30 mouse cellular contexts compared by ENCODE assay signal in genomic region chr7:110722183-110722582, GRCm38 (mm10). TPM values are rescaled to one million over a fixed set of nuclear protein-coding genes. Genes with fewer than 3 reads are reported as not detected.
DNase-seq lines count a peak whose midpoint lies in the region; ATAC-seq and TF ChIP-seq lines count a peak whose summit lies in the region.
"Had no signal": no experiment of that assay in that cellular context is flagged by ENCODE, and none has a peak within 500 bp of the region (broad histone marks: within the 10 kb centered on the region; RNA-seq: fewer than 3 reads in every experiment).

No protein-coding gene starts in this region.

- H3K4me1 ChIP-seq in cerebellum, adult 2 months (ENCODE audit: control insufficient read depth, insufficient read depth, low read length) = peaks cover 10% of the 10 kb centered on the region
- H3K4me1 ChIP-seq: embryonic facial prominence, embryonic 12.5 days; forebrain, embryonic 15.5 days; intestine, embryonic 15.5 days; liver, embryonic 15.5 days; megakaryocyte, embryonic 14.5 days had no signal

- no peak overlapping the region for H3K4me3 ChIP-seq in cerebellum, adult 2 months (replicated peaks; ENCODE audit: insufficient read depth, low read depth, low read length)
- H3K4me3 ChIP-seq: embryonic facial prominence, embryonic 12.5 days; forebrain, embryonic 15.5 days; heart, embryonic 10.5 days; heart, embryonic 15.5 days; intestine, embryonic 15.5 days; liver, embryonic 15.5 days; megakaryocyte, embryonic 14.5 days had no signal

- TF ChIP-seq POLR2A in cerebellum, adult 2 months (IDR thresholded peaks at IDR 0.05; ENCODE audit: borderline replicate concordance, insufficient read depth, low read length) = no peak

- WGBS in cerebellum, adult 2 months = 10% methylated on average over 4 of the region's 4 CpGs

- intact Hi-C loops in left cerebral cortex, postnatal 4 days (cut with DNase I) = no loop called here

- H3K27me3 ChIP-seq in cerebellum, adult 2 months (ENCODE audit: control insufficient read depth, insufficient read depth, low read length) = no peaks in the 10 kb centered on the region
- H3K27me3 ChIP-seq: embryonic facial prominence, embryonic 12.5 days; forebrain, embryonic 15.5 days; heart, embryonic 15.5 days; intestine, embryonic 15.5 days; Patski had no signal

- no peak for TF ChIP-seq CTCF in cerebellum, adult 2 months (IDR thresholded peaks at IDR 0.05; ENCODE audit: borderline replicate concordance, insufficient read depth, low read depth, low read length)

- no peak overlapping the region for H3K27ac ChIP-seq in cerebellum, adult 2 months (ENCODE audit: insufficient read depth, low read length)
- H3K27ac ChIP-seq: embryonic facial prominence, embryonic 12.5 days; forebrain, embryonic 15.5 days; heart, embryonic 10.5 days; heart, embryonic 15.5 days; intestine, embryonic 15.5 days; kidney, postnatal 0 days; liver, embryonic 15.5 days had no signal

- DNase-seq in left cerebral cortex, postnatal 4 days = peak; percentile 52
- DNase-seq in left cerebral cortex, adult 18-20 months (ENCODE audit: low spot score in 2 of 2) = no peak
- peak; percentile 61 to 81 for DNase-seq in cerebellum, adult 2 months
- peak; percentile 74 to 82 for DNase-seq in cerebellum, postnatal 14 days
- no peak for DNase-seq in c-Kit-positive CD71-positive TER-119-positive erythroid progenitor cells, embryonic 14.5 days (ENCODE audit: low spot score)
- no peak for DNase-seq in embryo, embryonic 10.5 days (ENCODE audit: low spot score)
- DNase-seq: adrenal gland, postnatal 14 days; embryo, embryonic 11 days; gastrocnemius, postnatal 25 days; heart, adult 11 months; kidney, adult 8-10 months; kidney, postnatal 4 days; layer of hippocampus, postnatal 36 days; lung, embryonic 14.5 days; lung, postnatal 36 days; midbrain, embryonic 14.5 days; right cerebral cortex, postnatal 25 days; thymus, adult 18-20 months; thymus, postnatal 25 days had no signal

- no peak for ATAC-seq in monocyte, adult 5-6 weeks (replicated peaks; ENCODE audit: insufficient number of reproducible peaks, low FRiP score, low TSS enrichment, poor library complexity, severe bottlenecking)
- ATAC-seq: forebrain, embryonic 15.5 days; hindbrain, embryonic 16.5 days; intestine, embryonic 15.5 days; Patski had no signal

RNA-seq across cellular contexts. Expression of gene Ampd3, which starts 45.8 kb away (rescaled TPM):
- 10 to 100 TPM; 18.5 to 19.5 TPM for total RNA-seq in left cerebral cortex, postnatal 4 days (2021)
- total RNA-seq in left cerebral cortex, adult 18-20 months (2021) = 10 to 100 TPM; 21.3 to 23.5 TPM
- 19.0 and 21.1 TPM in 2 replicates for polyA plus RNA-seq in cerebellum, adult 2 months (2012; rRNA removed)
- 13.4 to 25.6 TPM (median 13.7 TPM) in 3 replicates for total RNA-seq in monocyte, adult 5-6 weeks (2017)

Comparison
In these comparisons a context has a peak if more than half of its experiments do, and no peak if none do; other contexts are left out.
1. DNase-seq: peak in left cerebral cortex, postnatal 4 days (single experiment), cerebellum, adult 2 months (2 of 2) and cerebellum, postnatal 14 days (2 of 2); none in left cerebral cortex, adult 18-20 months (0 of 2), c-Kit-positive CD71-positive TER-119-positive erythroid progenitor cells, embryonic 14.5 days (single experiment) and embryo, embryonic 10.5 days (single experiment).